Mouse (Mus musculus): ENCODE measurements around the gene Gm8797. TPM values are rescaled to one million over a fixed set of nuclear protein-coding genes. Genes with fewer than 3 reads are reported as not detected.

The Gm8797 gene
- polyA plus RNA-seq (2012; rRNA removed): 0.57 TPM in 1 of 2 replicates, not detected in the other

DNA sequence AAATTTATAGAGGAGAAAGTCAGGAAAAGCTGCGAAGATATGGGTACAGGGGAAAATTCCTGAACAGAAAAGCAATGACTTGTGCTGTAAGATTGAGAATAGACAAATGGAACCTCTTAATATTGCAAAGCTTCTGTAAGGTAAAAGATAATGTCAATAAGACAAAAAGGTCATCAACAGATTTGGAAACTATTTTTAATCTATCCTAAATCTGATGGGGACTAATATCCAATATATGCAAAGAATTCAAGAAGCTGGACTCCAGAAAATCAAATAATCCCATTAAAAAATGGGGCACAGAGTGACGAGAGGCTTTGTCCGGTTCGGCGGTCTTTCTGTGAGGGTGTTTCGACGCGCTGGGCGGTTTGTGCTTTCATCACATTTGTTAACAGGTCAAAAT, at the start of gene Gm8797:
Gene Gm8797, plus strand, starts transcription at position 301 of the 400 bp plus-strand sequence.

